Mouse (Mus musculus) hindbrain, embryonic 14.5 days (tissue): ENCODE results near the gene Ndufc1. TPM values are rescaled to one million over a fixed set of nuclear protein-coding genes. Genes with fewer than 3 reads are reported as not detected.
"Not testable (repeated sequence)": the region's sequence is repeated elsewhere in the genome, so short reads cannot be mapped to it uniquely, and the experiment has no call there.

Experiments
- ATAC-seq: fragments of 200-750 bp; cut with Nextera tagmentation; 2 replicates; pipeline ENCODE4 v1.8.0; 2017; ENCODE audit warnings: moderate number of reproducible peaks, mild to moderate bottlenecking, moderate TSS enrichment, moderate library complexity; ENCODE audit not compliant: low FRiP score
- DNase-seq: peaks from one replicate; pipeline ENCODE4 v3.0.0-alpha.2; 2015; ENCODE audit warnings: low spot score
- H3K27ac ChIP-seq: fragments of 300-500 bp; sonication (generic); 2 replicates; pipeline ENCODE4 v1.5.1; 2014; ENCODE audit warnings: mild to moderate bottlenecking, moderate library complexity
- H3K27me3 ChIP-seq: fragments of 300-500 bp; sonication (generic); 2 replicates; pipeline ENCODE4 v1.6.1; 2014; ENCODE audit warnings: mild to moderate bottlenecking, low read length, mixed read lengths; ENCODE audit not compliant: control insufficient read depth, insufficient read depth
- H3K36me3 ChIP-seq: fragments of 300-500 bp; sonication (generic); replicated peaks from 2 replicates; pipeline ENCODE4 v1.6.1; 2014; ENCODE audit not compliant: control insufficient read depth, insufficient read depth
- H3K4me1 ChIP-seq: fragments of 300-500 bp; sonication (generic); replicated peaks from 2 replicates; pipeline ENCODE4 v1.6.1; 2014; ENCODE audit warnings: antibody characterized with exemption, low read length, mixed read lengths; ENCODE audit not compliant: control insufficient read depth, insufficient read depth
- H3K4me2 ChIP-seq: fragments of 300-500 bp; sonication (generic); replicated peaks from 2 replicates; pipeline ENCODE4 v1.6.1; 2014; ENCODE audit warnings: mild to moderate bottlenecking, moderate library complexity
- H3K4me3 ChIP-seq: fragments of 300-500 bp; sonication (generic); replicated peaks from 2 replicates; pipeline ENCODE4 v1.5.1; 2014; ENCODE audit warnings: mild to moderate bottlenecking, low read length
- H3K9ac ChIP-seq: fragments of 300-500 bp; sonication (generic); 2 replicates; pipeline ENCODE4 v1.6.1; 2014
- H3K9me3 ChIP-seq: fragments of 300-500 bp; sonication (generic); 2 replicates; pipeline ENCODE4 v1.6.1; 2016; ENCODE audit warnings: low read length; ENCODE audit not compliant: control insufficient read depth
- WGBS: fragments of 180-500 bp; shearing (Covaris S2); extraction: QIAGEN DNeasy Blood & Tissue Kit; methylation state at CpG from one replicate; pipeline ENCODE4 v1.1.7; 2014; 5-methylcytosine and 5-hydroxymethylcytosine counted together
- polyA plus RNA-seq: library from polyadenylated mRNA; unstranded; fragments of >200 nt; fragmentation: Nextera tagmentation; extraction: Ambion mirVana; gene quantifications from 2 replicates; pipeline ENCODE4 v1.2.1, GENCODE M21; 2014

Gene Ndufc1
- polyA plus RNA-seq, 1 experiment from 2014 or later, result 914 TPM

DNA sequence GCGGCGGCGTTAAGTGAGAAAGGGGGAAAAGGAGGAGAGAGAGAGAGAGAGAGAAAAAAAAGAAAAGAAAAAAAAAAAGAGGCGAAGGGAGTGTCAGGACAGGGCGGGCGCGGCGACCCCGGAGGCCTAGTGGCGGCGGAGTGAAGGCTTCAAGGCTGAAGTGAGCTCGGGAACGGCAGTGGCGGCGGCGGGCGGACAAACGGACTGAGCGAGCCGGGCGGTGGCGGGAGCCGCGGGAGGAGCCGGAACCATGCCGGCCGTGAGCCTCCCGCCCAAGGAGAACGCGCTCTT, 7.2 kb upstream of the Ndufc1 start:
- Histone ChIP-seq H3K4me3 (peak overlapping the region; percentile 67), H3K9ac (peak overlapping the region; percentile 85), H3K36me3 (no peaks in the 10 kb centered on the region), H3K27ac (peak overlapping the region; percentile 83), H3K4me2 (peak overlapping the region; percentile 73), H3K27me3 (no peaks in the 10 kb centered on the region), H3K9me3 (no peaks in the 10 kb centered on the region), H3K4me1 (peaks cover 29% of the 10 kb centered on the region)
- no peak for DNase-seq
- under 1% methylated on average over 21 of the region's 30 CpGs for WGBS
- ATAC-seq, result no peak; the same call in 1 of the 2 replicates

DNA sequence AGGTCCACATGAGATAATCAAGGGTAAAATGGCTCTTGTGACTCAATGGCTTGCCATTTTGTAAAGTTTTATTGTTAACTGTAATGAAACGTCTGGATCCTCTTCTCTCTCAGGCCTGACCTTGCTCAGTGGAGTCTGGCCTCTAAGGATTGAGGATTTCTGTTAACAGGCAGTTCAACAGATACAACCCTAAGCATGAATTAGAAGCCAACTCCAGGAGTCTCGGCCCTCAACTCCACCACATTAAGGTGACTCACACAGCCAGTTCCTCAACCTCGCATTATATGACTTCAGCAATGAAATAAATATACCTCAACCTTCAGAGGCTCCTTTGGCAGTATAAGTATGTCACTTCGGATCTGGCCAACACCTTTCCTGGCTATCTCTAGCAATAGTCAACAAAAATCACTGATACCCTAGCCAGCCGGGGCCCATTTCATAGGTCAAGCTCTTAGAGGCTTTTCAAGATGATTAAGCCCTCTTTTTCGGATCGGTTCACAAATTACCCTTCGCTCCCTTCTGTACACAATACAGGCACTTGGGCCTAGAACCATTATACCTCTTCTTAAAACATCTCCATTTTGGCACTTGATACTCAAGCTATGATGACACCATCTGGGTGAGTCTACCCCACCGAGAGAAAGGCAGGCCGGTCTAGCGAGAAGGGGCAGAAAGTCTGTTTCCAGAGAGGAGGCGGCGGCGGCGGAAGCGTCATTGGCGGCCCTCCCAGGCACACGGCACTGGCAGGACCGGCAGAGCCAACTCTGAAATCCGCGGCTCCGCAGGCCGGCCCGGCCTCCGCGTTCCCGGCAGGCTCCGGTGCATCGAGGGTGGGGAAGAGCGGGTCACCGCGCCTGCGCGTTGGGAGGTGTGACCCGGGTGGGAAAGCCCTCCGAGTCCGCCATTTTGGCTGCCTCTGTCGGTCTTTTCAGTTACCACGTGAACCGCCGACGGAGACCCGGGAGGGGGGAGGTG, 6.6 kb upstream of the Ndufc1 start, which contains the start of gene Naa15:
Naa15 (plus strand) TSS at position 51 of the 975 bp plus-strand sequence.
- Histone ChIP-seq H3K4me1 (peaks cover 29% of the 10 kb centered on the region), H3K4me3 (peak within 1 kb of the TSS; percentile 67), H3K27ac (peak within 1 kb of the TSS; percentile 83), H3K4me2 (peak within 1 kb of the TSS; percentile 84), H3K9ac (peak within 1 kb of the TSS; percentile 85), H3K9me3 (no peaks in the 10 kb centered on the region), H3K36me3 (no peaks in the 10 kb centered on the region), H3K27me3 (no peaks in the 10 kb centered on the region)
- ATAC-seq (peak; percentile 90), DNase-seq (peak; percentile 96)
- WGBS, result 5% methylated on average over 43 of the region's 43 CpGs

DNA sequence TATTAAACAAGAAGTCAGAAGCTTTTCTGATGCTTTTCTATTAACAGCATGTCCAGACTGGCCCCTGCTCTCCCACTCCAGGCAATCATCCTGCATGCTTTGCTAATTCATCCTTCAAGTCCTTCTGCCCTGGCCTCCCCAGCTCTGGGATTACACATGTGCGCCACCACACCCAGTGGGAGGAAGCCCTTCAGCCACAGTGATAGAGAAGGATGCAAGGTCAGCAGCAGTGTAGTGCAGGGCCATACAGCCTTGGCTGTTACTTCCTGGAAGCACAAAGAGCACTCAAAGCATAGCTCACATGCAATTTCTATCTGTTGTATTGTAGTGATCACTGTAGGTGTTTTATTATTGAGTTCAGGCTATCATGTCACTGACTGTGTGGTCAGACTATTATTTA, 4.5 kb upstream of the Ndufc1 start:
- Histone ChIP-seq H3K9me3 (no peaks in the 10 kb centered on the region), H3K36me3 (no peaks in the 10 kb centered on the region), H3K27me3 (no peaks in the 10 kb centered on the region), H3K27ac (no peak overlapping the region), H3K4me1 (peaks cover 22% of the 10 kb centered on the region), H3K4me3 (no peak overlapping the region), H3K9ac (no peak overlapping the region), H3K4me2 (no peak overlapping the region)
- DNase-seq, result no peak
- no peak for ATAC-seq
- 94% methylated on average over 1 of the region's 1 CpGs for WGBS

DNA sequence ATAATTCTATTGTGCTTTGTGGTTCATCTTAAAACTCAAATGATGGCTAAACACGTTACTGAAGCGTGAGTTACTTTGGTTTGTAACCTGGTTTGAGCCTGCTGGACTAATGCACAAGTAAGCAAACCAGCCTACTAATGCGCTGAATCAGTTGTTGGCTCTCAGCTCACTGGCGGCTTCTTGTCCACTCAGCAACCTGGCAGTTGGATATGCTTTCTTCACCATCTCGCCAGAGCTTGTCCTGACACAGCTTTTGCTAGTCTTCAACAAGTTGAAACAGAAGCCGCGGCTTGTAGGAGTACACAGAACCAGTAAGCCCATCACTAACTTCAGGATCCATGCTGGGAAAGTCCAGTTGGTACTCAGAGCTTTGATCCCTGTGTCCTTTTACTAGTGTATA, 3.7 kb upstream of the Ndufc1 start:
- no peak overlapping the region for H3K27ac ChIP-seq
- peaks cover 21% of the 10 kb centered on the region for H3K4me1 ChIP-seq
- H3K36me3 ChIP-seq, result no peaks in the 10 kb centered on the region
- DNase-seq (no peak), ATAC-seq (no peak)
- no peak overlapping the region for H3K4me2 ChIP-seq
- H3K9me3 ChIP-seq, result no peaks in the 10 kb centered on the region
- H3K9ac ChIP-seq, result no peak overlapping the region
- no peak overlapping the region for H3K4me3 ChIP-seq
- WGBS, result 91% methylated on average over 7 of the region's 7 CpGs
- H3K27me3 ChIP-seq, result no peaks in the 10 kb centered on the region

DNA sequence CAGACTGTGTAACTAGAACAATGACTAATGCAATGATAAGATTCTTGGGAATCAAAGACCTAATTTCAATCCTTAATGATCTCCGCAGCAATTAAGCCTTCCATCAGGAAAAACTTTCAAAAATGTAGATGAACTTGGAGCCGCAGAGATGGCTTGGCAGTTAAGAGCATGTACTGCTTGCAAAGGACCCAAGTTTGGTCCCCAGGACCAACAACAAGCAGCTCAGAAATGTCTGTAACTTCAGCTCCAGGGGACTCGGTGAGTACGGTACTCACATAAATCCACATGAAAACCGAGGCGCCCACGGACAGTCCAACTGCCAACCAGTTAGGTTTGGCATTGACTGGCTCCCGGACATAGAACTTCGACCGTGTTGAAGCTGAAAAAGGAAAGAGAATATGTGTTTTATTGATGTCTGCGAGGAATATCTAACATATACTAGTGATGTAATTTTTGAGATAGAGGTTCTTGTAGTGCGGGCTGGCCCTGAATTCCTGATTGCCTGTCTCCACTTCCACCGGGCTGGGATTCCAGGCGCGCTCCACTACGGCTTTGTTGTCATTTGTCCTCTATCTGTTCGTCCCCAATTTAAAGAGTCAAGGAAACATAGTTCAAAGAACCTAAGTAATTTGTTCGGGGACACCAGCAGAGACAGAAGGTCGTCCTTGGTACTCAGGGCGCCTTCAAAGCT, 773 bp downstream of the Ndufc1 start:
- peaks cover 9% of the 10 kb centered on the region; the same call in 1 of the 2 replicates for H3K4me1 ChIP-seq
- peak overlapping the region; percentile 65 for H3K4me2 ChIP-seq
- 23% methylated on average over 20 of the region's 20 CpGs for WGBS
- DNase-seq (no peak), ATAC-seq (peak; percentile 10; the same call in 1 of the 2 replicates)
- no peaks in the 10 kb centered on the region for H3K27me3 ChIP-seq
- no peaks in the 10 kb centered on the region for H3K9me3 ChIP-seq
- H3K4me3 ChIP-seq, result peak overlapping the region; percentile 91
- peak overlapping the region; percentile 97 for H3K27ac ChIP-seq
- peaks cover 27% of the 10 kb centered on the region for H3K36me3 ChIP-seq
- peak overlapping the region; percentile 93 for H3K9ac ChIP-seq

DNA sequence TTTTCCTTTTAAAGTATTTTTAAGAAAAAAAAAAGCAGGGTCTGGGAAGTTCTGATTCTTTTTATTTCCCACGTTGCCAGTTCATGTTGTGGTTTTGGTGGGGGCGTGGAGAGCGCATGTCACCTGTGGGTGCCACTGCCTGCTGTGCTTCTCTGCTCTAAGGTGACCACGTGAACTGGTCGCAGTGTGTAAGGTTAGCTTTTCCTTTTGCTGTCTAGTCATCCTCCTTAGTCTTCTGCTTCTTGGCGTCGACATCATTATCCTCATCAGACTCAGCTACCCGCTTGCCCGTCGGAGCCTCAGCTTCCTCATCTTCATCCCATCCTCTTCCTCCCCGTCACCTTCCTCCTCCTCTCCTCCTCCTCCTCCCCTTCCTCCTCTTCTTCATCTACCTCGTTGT, 6.2 kb downstream of the Ndufc1 start:
- no peak for ATAC-seq
- Histone ChIP-seq H3K4me1 (peaks cover 3% of the 10 kb centered on the region; the same call in 1 of the 2 replicates), H3K9me3 (no peaks in the 10 kb centered on the region), H3K36me3 (peaks cover 27% of the 10 kb centered on the region), H3K9ac (no peak overlapping the region), H3K27me3 (peaks cover 6% of the 10 kb centered on the region), H3K4me2 (no peak overlapping the region), H3K4me3 (no peak overlapping the region), H3K27ac (no peak overlapping the region)
- DNase-seq, result no peak
- 94% methylated on average over 12 of the region's 12 CpGs for WGBS

DNA sequence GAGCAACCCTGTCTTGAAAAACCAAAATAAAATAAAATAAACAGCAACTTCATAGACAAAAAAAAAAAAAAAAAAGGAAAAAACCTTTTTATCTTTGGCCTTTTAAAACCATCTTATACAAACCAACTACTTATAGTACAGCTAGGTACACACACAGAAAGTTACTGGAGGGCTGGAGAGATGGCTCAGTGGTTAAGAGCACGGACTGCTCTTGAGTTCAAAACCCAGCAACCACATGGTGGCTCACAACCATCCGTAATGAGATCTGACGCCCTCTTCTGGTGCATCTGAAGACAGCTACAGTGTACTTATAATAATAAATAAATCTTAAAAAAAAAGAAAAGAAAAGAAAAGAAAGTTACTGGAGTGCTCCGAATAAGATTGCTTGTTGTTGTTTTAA, 6.7 kb downstream of the Ndufc1 start:
- 66% methylated on average over 4 of the region's 4 CpGs for WGBS
- not testable (repeated sequence) for DNase-seq, H3K9me3 ChIP-seq, ATAC-seq, H3K4me3 ChIP-seq, H3K4me1 ChIP-seq, H3K27ac ChIP-seq, H3K4me2 ChIP-seq, H3K9ac ChIP-seq
- Histone ChIP-seq H3K27me3 (peaks cover 12% of the 10 kb centered on the region), H3K36me3 (peaks cover 27% of the 10 kb centered on the region)

DNA sequence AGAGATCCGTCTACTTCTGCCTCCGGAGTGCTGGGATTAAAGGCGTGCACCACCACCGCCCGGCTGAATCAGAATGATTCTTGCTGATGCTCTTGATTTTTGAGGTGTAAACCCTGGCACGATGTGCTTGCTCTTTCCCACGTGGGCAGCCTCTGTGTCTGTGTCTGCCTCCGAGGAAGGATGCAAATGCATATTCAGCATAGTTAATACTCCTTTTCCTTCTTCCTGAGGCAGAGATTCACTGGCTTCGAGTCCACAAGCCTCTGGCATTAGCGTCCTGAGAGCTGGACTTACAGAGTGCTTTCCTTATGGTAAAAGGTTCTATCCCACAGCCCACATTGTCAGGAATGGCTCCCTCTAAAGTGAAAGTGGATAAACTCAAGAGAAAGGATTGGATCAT, 8.1 kb downstream of the Ndufc1 start:
- Histone ChIP-seq H3K36me3 (peaks cover 17% of the 10 kb centered on the region), H3K9me3 (no peaks in the 10 kb centered on the region), H3K27me3 (peaks cover 26% of the 10 kb centered on the region), H3K9ac (no peak overlapping the region), H3K4me1 (no peaks in the 10 kb centered on the region; the same call in 1 of the 2 replicates), H3K4me2 (no peak overlapping the region), H3K27ac (no peak overlapping the region), H3K4me3 (no peak overlapping the region)
- ATAC-seq (no peak), DNase-seq (no peak)
- WGBS, result 82% methylated on average over 10 of the region's 10 CpGs

DNA sequence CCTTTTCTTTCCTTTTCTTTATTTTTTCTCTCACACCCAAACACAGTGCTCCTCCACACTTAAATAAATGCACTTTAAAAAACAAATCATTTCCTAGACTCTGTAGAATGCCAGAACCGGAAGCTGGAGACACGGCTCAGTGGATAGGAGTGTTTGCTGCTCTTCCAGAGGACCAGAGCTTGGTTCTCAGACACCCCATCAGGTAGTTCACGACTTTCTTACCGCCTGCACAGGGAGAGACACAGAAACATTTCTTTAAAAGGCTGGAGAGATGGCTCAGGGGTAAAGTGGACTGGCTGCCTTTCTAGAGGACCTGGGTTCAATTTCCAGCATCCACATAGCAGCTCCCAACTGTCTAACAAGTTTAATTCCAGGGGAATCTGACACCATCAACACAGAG, 9.3 kb downstream of the Ndufc1 start:
- H3K4me1 ChIP-seq, result no peaks in the 10 kb centered on the region; the same call in 1 of the 2 replicates
- no peak overlapping the region for H3K4me3 ChIP-seq
- H3K27me3 ChIP-seq, result peaks cover 32% of the 10 kb centered on the region
- H3K27ac ChIP-seq, result no peak overlapping the region
- H3K9me3 ChIP-seq, result no peaks in the 10 kb centered on the region
- ATAC-seq (no peak), DNase-seq (no peak)
- H3K36me3 ChIP-seq, result peaks cover 11% of the 10 kb centered on the region
- 66% methylated on average over 4 of the region's 4 CpGs for WGBS
- no peak overlapping the region for H3K4me2 ChIP-seq
- no peak overlapping the region for H3K9ac ChIP-seq
